Mouse (Mus musculus): ENCODE measurements around the gene Ddah2.

Gene Ddah2

DNA sequence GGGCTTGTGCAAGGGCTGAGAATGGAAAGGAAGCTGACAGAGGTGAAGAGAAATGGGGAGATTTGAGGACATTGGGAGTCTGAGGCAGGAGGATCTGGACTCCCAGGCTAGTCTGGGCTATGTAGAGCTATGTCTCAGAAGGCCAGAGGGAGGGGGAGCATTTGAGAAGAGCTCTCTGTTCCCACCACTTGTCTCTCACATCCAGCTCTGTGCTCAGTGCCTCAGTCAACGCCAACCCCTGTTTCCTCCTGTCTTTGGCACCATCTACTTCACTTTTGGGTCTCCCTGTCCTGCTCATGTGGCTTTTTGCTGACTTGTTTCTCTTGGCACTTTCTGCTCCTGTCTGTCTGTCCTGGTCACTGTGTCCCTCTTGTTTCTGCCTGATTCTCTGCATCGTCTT, 18.4 kb downstream of the Ddah2 start:
- ATAC-seq (ENCODE audit: low TSS enrichment): no peak

DNA sequence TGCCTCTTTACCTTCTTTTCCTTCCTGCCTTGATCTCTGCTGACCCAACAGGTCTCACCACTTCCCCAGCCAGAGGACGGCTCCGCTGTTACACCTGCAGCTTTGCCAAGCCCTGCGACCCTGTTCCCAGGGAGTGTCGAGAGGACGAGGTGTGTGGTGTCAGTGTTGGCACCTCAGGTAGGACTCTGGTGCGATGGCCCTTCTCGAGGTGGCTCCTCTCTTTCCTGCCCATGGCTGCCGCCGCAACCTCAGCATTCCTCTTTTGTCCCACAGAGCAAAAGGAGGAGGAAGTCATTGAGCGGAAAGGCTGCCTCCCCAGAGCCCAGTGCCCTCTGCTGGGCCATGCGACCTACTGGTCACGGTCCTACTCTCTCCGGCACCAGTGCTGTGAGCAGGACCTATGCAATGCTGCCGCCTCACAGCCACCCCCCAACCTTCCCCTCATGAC, 19.0 kb downstream of the Ddah2 start, which contains the start of gene Ly6g6d:
Gene Ly6g6d, minus strand, starts transcription at position 280 of the 448 bp plus-strand sequence.
- ATAC-seq (ENCODE audit: low TSS enrichment): no peak

DNA sequence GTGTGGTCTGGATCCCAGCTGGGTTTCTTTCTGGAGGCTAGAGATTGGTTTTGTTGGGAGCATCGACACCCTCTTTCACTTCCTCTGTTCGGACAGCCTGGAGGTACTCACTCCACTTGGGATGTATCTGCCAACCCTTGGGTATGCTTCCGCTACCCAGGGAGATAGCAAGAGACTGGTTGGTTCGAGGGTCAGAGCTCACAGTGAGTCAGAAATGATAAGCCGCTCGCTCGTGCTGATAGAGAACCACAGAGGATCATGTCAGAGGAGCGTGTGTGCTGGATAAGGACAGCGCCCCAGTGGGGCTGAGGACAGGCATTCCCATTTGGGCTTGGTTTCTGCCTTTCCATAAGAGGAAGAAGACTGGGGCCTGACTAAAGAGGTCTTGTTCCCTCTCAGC, 20.9 kb downstream of the Ddah2 start:
- no peak for ATAC-seq (ENCODE audit: low TSS enrichment)

DNA sequence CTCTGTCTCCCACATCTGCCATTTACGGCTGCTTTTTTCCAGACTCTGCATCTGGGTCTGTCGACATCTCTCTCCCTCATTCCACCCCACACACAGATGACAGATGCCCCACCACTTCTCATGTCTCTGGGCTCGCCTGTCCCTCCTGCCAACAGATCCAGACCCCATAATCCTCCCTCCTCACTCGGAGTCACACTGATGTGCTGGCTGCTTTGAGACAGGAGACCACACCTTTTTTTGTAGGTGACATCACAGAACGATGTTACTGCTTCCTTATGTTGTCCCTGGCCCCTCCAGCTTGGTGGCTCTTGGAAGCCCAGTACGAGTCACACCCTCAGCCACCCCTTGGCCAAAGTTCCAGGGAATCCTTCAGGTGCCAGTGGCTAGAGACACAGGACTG, 21.4 kb downstream of the Ddah2 start:
- ATAC-seq (ENCODE audit: low TSS enrichment): no peak

DNA sequence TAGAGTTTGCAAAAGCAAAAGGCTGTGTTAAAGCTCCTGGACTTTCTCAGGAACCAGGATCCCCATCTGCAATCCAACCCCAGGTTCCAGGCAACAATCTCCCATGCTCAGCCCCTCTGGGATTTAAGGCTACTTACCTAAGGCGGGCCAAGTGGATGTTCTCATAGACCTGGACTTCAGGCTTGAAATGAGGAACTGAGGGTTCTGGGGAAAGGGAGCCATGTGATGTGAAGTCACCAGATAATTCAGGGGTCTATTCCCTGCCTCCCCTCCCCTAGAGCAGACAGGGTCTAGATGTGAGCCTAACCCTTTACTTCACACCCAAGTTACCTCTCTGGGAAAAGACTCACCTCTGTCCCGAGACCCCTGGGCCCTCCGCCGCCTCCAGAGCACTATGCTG, 21.9 kb downstream of the Ddah2 start:
- ATAC-seq (ENCODE audit: low TSS enrichment): no peak

DNA sequence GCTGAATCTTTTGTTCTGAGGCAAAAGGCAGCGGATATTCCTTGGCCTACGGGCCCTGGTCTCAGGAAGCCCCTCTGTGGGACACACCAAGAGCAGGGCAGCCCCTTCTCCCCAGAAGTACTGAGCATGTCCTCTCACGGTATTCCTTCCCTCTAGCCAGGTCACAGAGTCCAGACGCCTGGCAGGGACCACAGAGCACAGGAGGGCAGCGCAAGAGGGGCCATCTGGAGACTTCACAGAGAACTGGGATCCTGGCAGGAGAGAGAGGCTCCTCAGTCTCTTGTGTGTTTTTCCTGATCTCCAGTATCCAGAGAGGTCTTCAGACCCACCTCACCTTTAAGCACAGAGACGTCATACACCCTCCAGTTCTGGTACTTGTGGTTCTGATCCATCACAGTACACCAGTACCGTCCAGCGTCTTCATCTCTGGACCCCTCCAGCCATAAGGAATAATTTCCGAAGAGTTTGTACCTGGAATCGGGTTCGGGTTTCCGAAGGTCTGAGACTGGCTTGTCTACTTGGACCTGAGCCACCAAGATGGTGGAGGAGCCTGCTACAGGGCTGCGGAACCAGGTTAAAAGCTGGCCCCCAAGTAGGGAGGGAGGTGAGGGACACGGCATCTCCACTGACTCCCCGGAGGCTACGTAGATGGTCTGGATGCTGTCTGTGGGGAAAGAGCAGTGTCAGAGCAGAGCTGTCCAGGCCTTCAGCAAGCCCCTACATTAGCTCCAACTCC, 24.2 kb downstream of the Ddah2 start:
- ATAC-seq (ENCODE audit: low TSS enrichment): no peak

DNA sequence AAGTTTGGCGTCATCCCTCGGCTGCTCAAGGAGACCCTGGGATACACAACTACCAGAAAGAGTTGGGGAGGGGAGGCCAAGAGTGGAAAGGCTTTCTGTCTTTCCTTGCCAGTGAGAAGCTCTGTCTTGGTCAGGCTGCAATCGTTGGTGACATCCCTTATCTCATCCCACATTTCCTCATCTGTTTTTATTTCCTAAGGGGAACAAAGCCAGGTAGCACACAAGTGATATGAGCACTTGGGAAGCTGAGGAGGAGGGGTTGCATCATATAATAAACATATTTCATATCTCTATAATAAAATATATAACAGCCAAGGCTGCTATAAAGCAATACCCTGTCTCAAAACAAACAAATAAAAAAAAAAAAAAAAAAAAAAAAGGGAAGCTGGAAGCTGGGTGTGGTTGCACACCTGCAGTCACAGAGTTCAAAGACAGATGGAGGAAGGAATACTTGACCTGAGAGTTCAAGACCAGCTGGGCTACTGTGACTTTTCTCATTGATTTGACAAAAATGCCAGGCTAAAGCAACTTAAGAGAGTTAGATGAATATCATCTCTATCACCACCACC, 25.2 kb downstream of the Ddah2 start:
- no peak for ATAC-seq (ENCODE audit: low TSS enrichment)

DNA sequence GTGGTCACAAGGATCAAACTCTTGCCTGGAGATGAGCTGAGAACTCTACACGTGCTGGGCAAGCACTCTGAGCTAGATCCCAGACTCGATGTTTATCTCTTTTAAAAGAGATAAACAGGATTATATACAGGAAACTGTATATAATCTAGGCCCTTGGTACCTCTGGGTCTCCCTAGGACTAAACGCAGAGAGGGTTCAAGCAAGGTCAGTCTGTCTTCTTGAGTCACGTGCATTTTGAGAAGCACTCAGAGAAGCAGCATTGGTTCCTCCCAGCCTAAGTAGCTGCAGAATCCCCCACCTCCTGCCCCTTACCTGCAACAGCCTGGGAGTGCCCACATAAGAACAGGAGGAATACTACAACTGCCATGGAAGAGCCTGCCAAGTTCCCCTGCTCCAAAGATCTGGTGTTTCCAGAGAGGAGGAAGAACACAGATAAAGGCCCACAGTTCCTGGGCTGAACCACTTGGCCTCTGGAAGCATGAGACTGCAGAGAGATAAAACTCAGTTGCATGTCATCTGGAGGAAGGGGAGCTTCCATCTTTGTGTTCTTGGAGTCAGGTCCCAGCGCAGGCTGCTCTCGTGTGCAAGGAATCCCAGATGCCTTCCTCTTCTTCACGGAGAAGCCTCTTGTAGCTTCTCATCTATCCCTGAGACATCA, 26.5 kb downstream of the Ddah2 start, which contains the start of gene Ly6g6f:
Gene Ly6g6f, minus strand, starts transcription at position 403 of the 658 bp plus-strand sequence.
- no peak for ATAC-seq (ENCODE audit: low TSS enrichment)

DNA sequence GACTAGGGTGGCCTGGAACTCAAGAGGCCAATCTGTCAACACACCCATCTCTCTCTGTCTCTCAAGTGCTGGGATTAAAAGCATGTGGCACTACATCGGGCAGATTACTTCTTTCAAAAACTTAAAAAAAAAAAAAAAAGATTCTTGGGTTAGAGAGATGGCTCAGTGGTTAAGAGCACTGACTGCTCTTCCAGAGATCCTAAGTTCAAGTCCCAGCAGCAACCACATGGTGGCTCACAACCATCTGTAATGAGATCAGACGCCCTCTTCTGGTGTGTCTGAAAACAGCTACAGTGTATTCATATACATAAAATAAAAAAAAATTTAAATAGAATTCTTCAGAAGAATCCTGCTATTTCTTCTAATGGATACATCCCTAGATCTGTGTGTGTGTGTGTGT, 29.3 kb downstream of the Ddah2 start:
- no peak for ATAC-seq (ENCODE audit: low TSS enrichment)

DNA sequence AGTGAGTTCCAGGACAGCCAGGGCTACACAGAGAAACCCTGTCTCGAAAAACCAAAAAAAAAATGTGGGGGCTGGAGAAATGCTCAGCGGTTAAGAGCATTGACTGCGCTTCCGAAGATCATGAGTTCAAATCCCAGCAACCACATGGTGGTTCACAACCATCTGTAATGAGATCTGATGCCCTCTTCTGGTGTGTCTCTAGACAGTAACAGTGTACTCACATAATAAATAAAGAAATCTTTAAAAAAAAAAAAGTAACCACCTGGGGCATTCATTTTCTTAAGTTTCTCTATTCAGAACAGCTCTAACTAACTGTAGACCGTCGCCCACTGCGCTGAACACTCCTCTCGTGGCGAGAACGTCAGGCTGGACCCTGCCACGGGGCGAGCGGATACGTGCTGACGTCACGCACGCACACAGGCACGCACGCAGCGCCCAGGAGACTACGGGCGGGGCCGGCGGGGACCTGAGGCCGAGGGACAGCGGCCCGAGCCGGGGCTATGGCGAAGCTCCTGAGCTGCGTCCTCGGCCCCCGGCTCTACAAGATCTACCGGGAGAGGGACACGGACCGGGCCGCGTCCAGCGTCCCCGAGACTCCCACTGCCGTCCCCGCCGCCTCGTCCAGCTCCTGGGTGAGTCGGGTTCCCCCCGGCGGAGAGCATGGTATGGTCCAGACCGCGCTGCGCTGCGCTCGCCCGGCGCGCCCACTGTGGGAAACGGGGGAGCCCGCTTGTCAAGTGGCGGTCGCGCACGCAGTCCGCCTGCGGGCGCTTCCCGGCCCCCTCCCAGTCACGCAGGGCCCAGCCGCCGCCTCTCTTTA, 30.2 kb downstream of the Ddah2 start, which contains the start of gene Abhd16a:
Gene Abhd16a, plus strand, starts transcription at position 439 of the 820 bp plus-strand sequence.
- ATAC-seq (ENCODE audit: low TSS enrichment): peak; percentile 98

DNA sequence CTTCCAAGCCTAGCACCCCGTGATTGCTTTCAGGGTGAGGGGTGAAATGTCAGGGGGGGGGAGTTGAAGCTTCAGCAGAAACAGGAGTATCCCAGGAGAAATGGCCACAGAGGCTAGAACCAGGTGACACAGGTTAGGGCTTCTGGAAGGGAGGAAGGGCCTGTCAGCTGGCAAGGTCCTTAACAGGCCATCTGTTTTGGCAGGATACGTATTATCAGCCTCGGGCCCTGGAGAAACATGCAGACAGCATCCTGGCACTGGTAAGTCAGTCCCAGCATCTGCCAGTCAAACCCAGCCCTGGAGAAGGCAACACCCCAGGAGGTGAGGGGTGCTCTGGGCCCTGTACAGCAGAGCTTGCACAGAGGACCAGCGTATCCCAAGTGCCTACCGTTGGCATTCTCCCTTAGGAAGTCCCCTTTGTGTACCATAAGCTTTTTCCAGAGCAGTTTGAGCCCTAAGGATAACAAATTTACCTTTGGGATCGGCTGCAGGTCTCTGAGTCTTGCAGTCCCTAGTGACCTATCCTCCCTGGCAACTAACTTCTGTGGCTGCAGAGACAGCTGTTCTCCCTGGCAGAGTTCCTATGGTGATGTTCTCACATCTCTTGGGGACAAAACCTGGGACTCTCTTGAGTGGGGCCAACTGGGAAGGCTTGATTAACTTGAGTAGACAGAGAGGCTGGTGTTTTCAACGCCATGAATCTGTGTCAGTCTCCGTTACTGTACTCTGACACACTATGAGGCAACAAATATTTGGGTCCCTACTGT, 31.5 kb downstream of the Ddah2 start:
- no peak for ATAC-seq (ENCODE audit: low TSS enrichment)

DNA sequence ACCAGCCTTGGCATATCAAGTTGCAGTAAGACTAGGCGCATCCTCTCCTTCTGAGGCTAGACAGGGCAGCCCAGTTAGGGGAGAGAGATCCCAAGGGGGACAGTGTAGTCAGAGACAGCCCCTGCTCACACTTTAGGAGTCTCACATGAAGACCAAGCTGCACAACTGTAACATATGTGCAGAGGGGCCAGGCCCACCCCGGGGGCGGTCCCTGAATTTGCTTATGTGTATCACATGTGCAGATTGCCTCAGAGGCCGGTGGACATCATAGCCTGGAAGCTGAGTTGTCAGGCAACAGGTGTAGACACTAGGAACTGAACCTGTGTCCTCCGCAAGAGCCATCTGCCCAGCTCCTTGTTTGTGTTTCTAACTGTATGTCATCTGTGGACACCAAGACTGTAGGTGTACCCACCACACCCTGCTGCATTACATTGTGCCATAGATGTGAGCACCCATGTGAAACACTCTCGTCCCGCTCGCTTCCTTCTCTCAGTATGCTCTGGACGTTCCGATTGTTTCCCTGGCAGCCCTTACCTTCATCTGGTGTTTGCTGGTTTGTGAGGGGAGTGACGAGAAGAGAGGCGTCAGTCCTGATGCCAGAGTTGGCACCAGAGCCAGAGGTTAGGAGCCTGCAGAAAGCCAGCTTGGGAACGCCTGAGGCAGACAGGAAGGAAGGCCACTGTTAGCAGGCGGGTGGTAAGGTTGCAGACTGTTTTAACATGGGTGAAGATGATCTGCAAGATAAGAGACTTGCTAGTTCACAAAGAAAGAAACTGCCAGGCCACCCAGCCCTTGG, 33.8 kb downstream of the Ddah2 start:
- ATAC-seq (ENCODE audit: low TSS enrichment): no peak

DNA sequence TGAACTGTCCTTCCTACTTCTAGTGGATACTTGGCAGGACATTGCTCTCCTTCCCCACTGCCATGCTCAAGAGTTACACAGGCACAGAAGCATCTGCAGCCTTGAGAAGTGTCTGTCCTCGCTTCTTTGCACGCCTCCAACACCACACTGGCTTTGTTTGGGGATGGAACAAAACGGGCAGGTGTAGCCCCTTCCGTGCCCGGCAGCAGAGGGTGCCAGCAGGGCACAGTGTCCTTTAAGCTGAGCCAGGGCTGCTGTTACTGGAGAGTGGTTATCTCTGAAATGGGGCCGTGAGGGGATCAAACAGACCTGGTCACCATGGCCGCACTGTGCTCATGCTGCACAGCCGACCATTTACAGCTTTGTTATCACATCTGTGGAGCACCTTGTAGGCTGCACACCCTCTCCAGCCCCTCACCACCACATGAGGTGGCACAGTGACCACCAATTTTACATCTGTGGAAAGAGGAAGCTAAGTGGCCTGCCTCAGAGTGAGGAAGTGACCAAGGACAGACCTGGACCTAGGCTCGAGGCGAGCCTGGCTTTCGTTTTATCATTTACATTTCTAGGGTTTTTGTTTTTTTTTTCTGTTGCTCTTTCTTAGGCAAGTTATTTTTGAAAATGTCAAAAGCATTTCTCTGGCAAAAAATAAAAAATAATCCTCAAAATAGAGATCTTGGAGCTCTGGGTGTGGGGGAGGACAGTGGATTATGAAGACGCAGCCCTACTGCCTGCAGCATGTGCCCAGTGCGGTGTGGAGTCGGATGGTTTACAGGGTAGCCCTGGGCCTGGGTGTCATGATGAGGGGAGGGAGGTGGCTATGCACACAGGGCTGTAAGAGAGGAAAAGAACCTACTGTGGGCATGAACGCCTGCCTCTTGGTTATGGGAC, 35.9 kb downstream of the Ddah2 start:
- peak; percentile 41; the same call in 1 of the 2 replicates for ATAC-seq (ENCODE audit: low TSS enrichment)

DNA sequence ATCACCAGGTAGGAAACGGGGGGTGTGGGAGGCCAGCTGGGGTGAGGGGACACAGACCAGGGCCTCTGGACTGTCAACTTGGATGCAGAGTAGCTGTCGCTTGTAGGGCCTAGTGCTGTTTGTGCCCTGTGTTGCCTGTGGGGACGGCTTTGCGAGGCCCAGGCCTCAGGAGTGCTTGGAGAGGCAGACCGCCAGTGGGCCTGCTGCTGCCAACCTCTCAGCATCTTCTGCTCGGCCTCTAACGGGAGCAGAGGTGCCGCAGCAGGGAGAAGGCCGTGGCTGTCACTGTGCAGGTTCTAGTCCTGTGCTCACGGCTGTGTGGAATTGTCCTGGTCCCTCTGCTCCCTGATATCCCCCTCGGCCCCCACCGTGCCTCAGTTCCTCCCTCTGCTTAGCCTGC, 37.8 kb downstream of the Ddah2 start:
- ATAC-seq (ENCODE audit: low TSS enrichment): no peak

DNA sequence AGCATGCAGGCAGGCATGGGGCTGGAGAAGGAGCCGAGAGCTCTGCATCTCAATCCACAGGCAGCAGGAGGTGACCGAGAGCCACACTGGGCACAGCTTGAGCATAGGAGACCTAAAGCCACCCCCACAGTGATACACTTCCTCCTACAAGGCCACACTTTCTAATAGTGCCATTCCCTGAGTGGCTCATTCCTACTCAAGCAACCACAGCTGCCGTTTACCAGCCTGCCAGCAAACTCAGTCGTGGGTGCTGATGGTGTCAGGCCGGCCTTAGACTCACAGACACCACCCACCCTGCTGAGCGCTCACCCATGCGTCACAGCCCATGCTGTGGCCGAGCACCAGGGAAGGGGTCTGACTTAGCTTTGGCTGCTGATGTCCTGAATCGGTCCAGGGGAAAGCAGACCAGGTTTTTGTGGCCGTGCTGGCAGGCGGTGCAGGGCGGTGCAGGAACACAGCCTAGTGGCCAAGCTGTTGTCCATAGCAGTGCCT, 38.4 kb downstream of the Ddah2 start:
- peak; percentile 58 for ATAC-seq (ENCODE audit: low TSS enrichment)

DNA sequence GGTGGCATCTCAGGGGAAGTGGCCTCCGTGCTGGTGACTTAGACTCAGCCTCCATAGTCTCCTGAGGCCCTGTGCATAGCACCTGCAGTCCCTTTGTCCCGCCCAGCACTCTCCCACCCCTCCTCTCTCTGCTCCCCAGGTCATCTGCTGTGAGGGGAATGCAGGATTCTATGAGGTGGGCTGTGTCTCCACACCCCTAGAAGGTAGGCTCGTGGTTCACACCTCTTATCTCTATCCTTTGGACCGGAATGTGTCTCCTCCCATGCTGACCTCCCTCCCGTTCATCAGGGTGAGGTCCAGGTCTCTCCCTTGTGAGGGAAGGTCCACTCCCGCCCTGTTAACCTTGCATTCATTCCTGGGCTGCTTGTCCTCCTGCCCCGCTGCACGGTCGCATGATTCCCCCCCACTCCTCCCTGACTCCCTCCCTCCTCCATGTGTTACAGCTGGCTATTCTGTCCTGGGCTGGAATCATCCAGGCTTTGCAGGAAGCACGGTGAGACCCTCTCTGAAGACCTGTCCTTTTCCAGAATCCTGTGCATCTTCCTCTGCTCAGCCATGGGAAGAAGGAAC, 41.4 kb downstream of the Ddah2 start:
- ATAC-seq (ENCODE audit: low TSS enrichment): no peak

DNA sequence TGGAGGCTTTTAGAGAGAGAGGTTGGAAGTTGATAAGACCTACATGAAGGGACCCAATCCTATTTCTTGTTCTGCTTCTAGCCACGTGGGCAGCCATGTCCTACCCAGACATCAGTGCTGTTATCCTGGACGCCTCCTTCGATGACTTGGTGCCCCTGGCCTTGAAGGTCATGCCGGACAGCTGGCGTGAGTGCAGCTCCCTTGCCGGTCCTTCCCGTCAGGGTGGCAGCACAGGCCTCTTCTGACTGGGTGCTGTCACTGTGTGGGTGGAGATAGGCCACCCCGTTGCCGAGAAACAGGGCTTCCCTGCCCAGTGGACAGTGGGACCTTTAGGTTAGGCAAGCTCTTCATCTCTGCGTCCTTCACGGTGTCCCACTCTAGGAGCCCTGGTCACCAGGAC, 42.3 kb downstream of the Ddah2 start:
- no peak for ATAC-seq (ENCODE audit: low TSS enrichment)

DNA sequence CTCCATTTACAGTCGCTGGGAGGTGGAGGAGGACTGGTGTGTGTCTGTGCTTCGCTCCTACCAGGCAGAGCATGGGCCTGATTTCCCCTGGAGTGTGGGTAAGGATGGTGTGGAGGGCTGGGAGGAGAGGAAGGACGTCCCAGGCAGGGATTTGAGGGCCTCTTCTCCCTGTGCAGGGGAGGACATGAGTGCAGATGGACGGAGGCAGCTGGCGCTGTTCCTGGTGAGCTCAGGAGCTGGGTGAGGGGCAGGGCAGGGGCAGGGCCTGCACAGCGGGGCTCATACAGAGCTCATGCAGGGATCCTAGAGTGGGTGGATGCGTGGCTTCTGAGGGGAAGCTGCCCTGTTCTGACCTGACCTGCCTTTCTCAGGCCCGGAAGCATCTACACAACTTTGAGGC, 43.5 kb downstream of the Ddah2 start:
- ATAC-seq (ENCODE audit: low TSS enrichment): peak; percentile 35; the same call in 1 of the 2 replicates

DNA sequence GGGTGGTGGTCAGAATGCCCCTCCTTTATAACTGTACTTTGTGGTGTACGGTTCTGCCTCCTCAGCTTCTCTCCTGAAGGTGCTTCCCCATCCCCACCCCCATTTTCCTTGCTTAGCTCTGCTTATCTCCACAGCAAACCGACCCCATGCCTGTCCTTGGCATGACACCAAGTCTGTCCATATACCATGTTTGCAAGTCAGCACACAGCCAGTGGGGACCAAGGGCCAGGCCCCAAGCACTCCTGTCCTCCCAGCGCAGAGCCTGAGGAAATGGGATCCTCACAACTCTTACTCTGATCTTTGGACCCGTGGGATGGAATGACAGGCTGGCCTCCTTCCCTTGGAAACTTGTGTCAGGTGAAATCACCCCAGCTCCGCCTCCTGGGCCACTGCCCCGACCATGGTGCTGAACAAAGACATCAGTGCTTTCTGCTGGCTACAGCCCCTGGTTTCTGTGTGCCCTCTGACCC, 44.4 kb downstream of the Ddah2 start:
- ATAC-seq (ENCODE audit: low TSS enrichment): no peak
